Mouse (Mus musculus): Measurements from ENCODE around the gene Gtsf1l. TPM values are rescaled to one million over a fixed set of nuclear protein-coding genes. Genes with fewer than 3 reads are reported as not detected.
A peak's percentile ranks its signal among the peaks of the same experiment; 100 is the strongest.

Gene Gtsf1l
- polyA plus RNA-seq, 1 experiment from 2014 or later, result not detected

GRCm38 (mm10) chr2:163085047-163085446 lies 2.6 kb downstream of the Gtsf1l start:
- no peak overlapping the region for H3K4me2 ChIP-seq
- no peak overlapping the region for H3K27ac ChIP-seq (ENCODE audit: poor library complexity, severe bottlenecking)
- peaks cover 15% of the 10 kb centered on the region; the same call in 1 of the 2 replicates for H3K4me1 ChIP-seq (replicated peaks)
- no peaks in the 10 kb centered on the region for H3K9me3 ChIP-seq (replicated peaks)
- no peaks in the 10 kb centered on the region for H3K27me3 ChIP-seq (replicated peaks)
- ATAC-seq (ENCODE audit: insufficient number of reproducible peaks, low FRiP score), result no peak
- no peak overlapping the region for H3K4me3 ChIP-seq
- peaks cover 12% of the 10 kb centered on the region for H3K36me3 ChIP-seq
- 83% methylated on average over 6 of the region's 6 CpGs for WGBS
- H3K9ac ChIP-seq, result no peak overlapping the region

- ATAC-seq (ENCODE audit: insufficient number of reproducible peaks, low FRiP score), result no peak
- H3K4me2 ChIP-seq, result no peak overlapping the region
- peaks cover 15% of the 10 kb centered on the region; the same call in 1 of the 2 replicates for H3K4me1 ChIP-seq (replicated peaks)
- no peak overlapping the region for H3K27ac ChIP-seq (ENCODE audit: poor library complexity, severe bottlenecking)
- H3K9me3 ChIP-seq (replicated peaks), result no peaks in the 10 kb centered on the region
- H3K27me3 ChIP-seq (replicated peaks), result no peaks in the 10 kb centered on the region
- peaks cover 17% of the 10 kb centered on the region for H3K36me3 ChIP-seq
- 91% methylated on average over 3 of the region's 3 CpGs for WGBS
- H3K9ac ChIP-seq, result no peak overlapping the region
- H3K4me3 ChIP-seq, result no peak overlapping the region
These were observed 3.1 kb downstream of the Gtsf1l start for GRCm38 (mm10) chr2:163084519-163084918.

GRCm38 (mm10) chr2:163082591-163082990 lies 5.1 kb downstream of the Gtsf1l start:
- Histone ChIP-seq H3K4me2 (no peak overlapping the region), H3K9me3 (replicated peaks) (no peaks in the 10 kb centered on the region), H3K27me3 (replicated peaks) (no peaks in the 10 kb centered on the region), H3K27ac (ENCODE audit: poor library complexity, severe bottlenecking) (no peak overlapping the region), H3K4me1 (replicated peaks) (peaks cover 15% of the 10 kb centered on the region; the same call in 1 of the 2 replicates), H3K9ac (no peak overlapping the region), H3K4me3 (no peak overlapping the region), H3K36me3 (peaks cover 35% of the 10 kb centered on the region)
- peak; percentile 26; the same call in 1 of the 2 replicates for ATAC-seq (ENCODE audit: insufficient number of reproducible peaks, low FRiP score)
- 59% methylated on average over 5 of the region's 5 CpGs for WGBS

- 84% methylated on average over 4 of the region's 4 CpGs for WGBS
- H3K27me3 ChIP-seq (replicated peaks), result no peaks in the 10 kb centered on the region
- no peak overlapping the region for H3K4me3 ChIP-seq
- no peaks in the 10 kb centered on the region for H3K9me3 ChIP-seq (replicated peaks)
- no peak overlapping the region for H3K27ac ChIP-seq (ENCODE audit: poor library complexity, severe bottlenecking)
- H3K9ac ChIP-seq, result no peak overlapping the region
- H3K4me2 ChIP-seq, result no peak overlapping the region
- H3K36me3 ChIP-seq, result peaks cover 64% of the 10 kb centered on the region
- H3K4me1 ChIP-seq (replicated peaks), result peaks cover 16% of the 10 kb centered on the region; the same call in 1 of the 2 replicates
- no peak for ATAC-seq (ENCODE audit: insufficient number of reproducible peaks, low FRiP score)
These were observed 8.6 kb downstream of the Gtsf1l start for GRCm38 (mm10) chr2:163079041-163079440.

- Histone ChIP-seq H3K36me3 (peaks cover 76% of the 10 kb centered on the region), H3K4me3 (no peak overlapping the region), H3K9me3 (replicated peaks) (no peaks in the 10 kb centered on the region), H3K27ac (ENCODE audit: poor library complexity, severe bottlenecking) (no peak overlapping the region), H3K4me1 (replicated peaks) (0 out of 2 replicates have a peak, but pooled peaks cover 5% of the 10 kb centered on the region), H3K9ac (no peak overlapping the region), H3K4me2 (no peak overlapping the region), H3K27me3 (replicated peaks) (no peaks in the 10 kb centered on the region)
- ATAC-seq (ENCODE audit: insufficient number of reproducible peaks, low FRiP score), result no peak
- 69% methylated on average over 3 of the region's 3 CpGs for WGBS
These were observed 12.4 kb downstream of the Gtsf1l start for GRCm38 (mm10) chr2:163075234-163075633.

GRCm38 (mm10) chr2:163074808-163075207 lies 12.8 kb downstream of the Gtsf1l start:
- no peak overlapping the region for H3K9ac ChIP-seq
- no peak overlapping the region for H3K4me2 ChIP-seq
- peak; percentile 36; the same call in 1 of the 2 replicates for ATAC-seq (ENCODE audit: insufficient number of reproducible peaks, low FRiP score)
- no peak overlapping the region for H3K4me3 ChIP-seq
- H3K36me3 ChIP-seq, result peaks cover 74% of the 10 kb centered on the region
- H3K4me1 ChIP-seq (replicated peaks), result 0 out of 2 replicates have a peak, but pooled peaks cover 5% of the 10 kb centered on the region
- H3K27me3 ChIP-seq (replicated peaks), result no peaks in the 10 kb centered on the region
- 92% methylated on average over 12 of the region's 12 CpGs for WGBS
- no peak overlapping the region for H3K27ac ChIP-seq (ENCODE audit: poor library complexity, severe bottlenecking)
- no peaks in the 10 kb centered on the region for H3K9me3 ChIP-seq (replicated peaks)

GRCm38 (mm10) chr2:163074006-163074405 lies 13.6 kb downstream of the Gtsf1l start:
- H3K4me1 ChIP-seq (replicated peaks), result 0 out of 2 replicates have a peak, but pooled peaks cover 5% of the 10 kb centered on the region
- H3K27ac ChIP-seq (ENCODE audit: poor library complexity, severe bottlenecking), result no peak overlapping the region
- H3K4me2 ChIP-seq, result no peak overlapping the region
- peaks cover 66% of the 10 kb centered on the region for H3K36me3 ChIP-seq
- no peak overlapping the region for H3K9ac ChIP-seq
- no peak for ATAC-seq (ENCODE audit: insufficient number of reproducible peaks, low FRiP score)
- 88% methylated on average over 7 of the region's 7 CpGs for WGBS
- H3K27me3 ChIP-seq (replicated peaks), result no peaks in the 10 kb centered on the region
- H3K9me3 ChIP-seq (replicated peaks), result no peaks in the 10 kb centered on the region
- H3K4me3 ChIP-seq, result no peak overlapping the region

GRCm38 (mm10) chr2:163073023-163073757 lies 14.5 kb downstream of the Gtsf1l start:
- H3K4me1 ChIP-seq (replicated peaks), result 0 out of 2 replicates have a peak, but pooled peaks cover 5% of the 10 kb centered on the region
- WGBS, result 89% methylated on average over 9 of the region's 9 CpGs
- no peak overlapping the region for H3K27ac ChIP-seq (ENCODE audit: poor library complexity, severe bottlenecking)
- H3K9me3 ChIP-seq (replicated peaks), result no peaks in the 10 kb centered on the region
- H3K4me3 ChIP-seq, result no peak overlapping the region
- H3K4me2 ChIP-seq, result no peak overlapping the region
- H3K36me3 ChIP-seq, result peaks cover 65% of the 10 kb centered on the region
- no peak for ATAC-seq (ENCODE audit: insufficient number of reproducible peaks, low FRiP score)
- H3K9ac ChIP-seq, result no peak overlapping the region
- no peaks in the 10 kb centered on the region for H3K27me3 ChIP-seq (replicated peaks)

GRCm38 (mm10) chr2:163071590-163071989 lies 16.1 kb downstream of the Gtsf1l start:
- Histone ChIP-seq H3K36me3 (peaks cover 54% of the 10 kb centered on the region), H3K9ac (no peak overlapping the region), H3K9me3 (replicated peaks) (no peaks in the 10 kb centered on the region), H3K4me1 (replicated peaks) (0 out of 2 replicates have a peak, but pooled peaks cover 12% of the 10 kb centered on the region), H3K27ac (ENCODE audit: poor library complexity, severe bottlenecking) (no peak overlapping the region), H3K27me3 (replicated peaks) (no peaks in the 10 kb centered on the region), H3K4me2 (no peak overlapping the region), H3K4me3 (no peak overlapping the region)
- ATAC-seq (ENCODE audit: insufficient number of reproducible peaks, low FRiP score), result no peak
- 78% methylated on average over 3 of the region's 3 CpGs for WGBS

GRCm38 (mm10) chr2:163070213-163070612 lies 17.4 kb downstream of the Gtsf1l start:
- H3K27me3 ChIP-seq (replicated peaks), result no peaks in the 10 kb centered on the region
- no peak for ATAC-seq (ENCODE audit: insufficient number of reproducible peaks, low FRiP score)
- no peaks in the 10 kb centered on the region for H3K9me3 ChIP-seq (replicated peaks)
- peaks cover 56% of the 10 kb centered on the region for H3K36me3 ChIP-seq
- no peak overlapping the region for H3K4me2 ChIP-seq
- H3K27ac ChIP-seq (ENCODE audit: poor library complexity, severe bottlenecking), result no peak overlapping the region
- whole genome bisulfite sequencing, result 83% methylated on average over 3 of the region's 3 CpGs
- H3K4me3 ChIP-seq, result no peak overlapping the region
- H3K4me1 ChIP-seq (replicated peaks), result 0 out of 2 replicates have a peak, but pooled peaks cover 9% of the 10 kb centered on the region
- H3K9ac ChIP-seq, result no peak overlapping the region

- Histone ChIP-seq H3K9ac (no peak overlapping the region), H3K27me3 (replicated peaks) (no peaks in the 10 kb centered on the region), H3K27ac (ENCODE audit: poor library complexity, severe bottlenecking) (no peak overlapping the region), H3K36me3 (peaks cover 55% of the 10 kb centered on the region), H3K4me3 (no peak overlapping the region), H3K9me3 (replicated peaks) (no peaks in the 10 kb centered on the region), H3K4me1 (replicated peaks) (0 out of 2 replicates have a peak, but pooled peaks cover 7% of the 10 kb centered on the region), H3K4me2 (no peak overlapping the region)
- WGBS, result 68% methylated on average over 1 of the region's 1 CpGs
- no peak for ATAC-seq (ENCODE audit: insufficient number of reproducible peaks, low FRiP score)
These were observed 20.4 kb downstream of the Gtsf1l start for GRCm38 (mm10) chr2:163067233-163067632.

All from heart, embryonic 12.5 days (tissue).